Mouse (Mus musculus): ENCODE measurements around the gene Fam169a. TPM values are rescaled to one million over a fixed set of nuclear protein-coding genes. Genes with fewer than 3 reads are reported as not detected.
A peak's percentile ranks its signal among the peaks of the same experiment; 100 is the strongest.
"Not testable (repeated sequence)": the region's sequence is repeated elsewhere in the genome, so short reads cannot be mapped to it uniquely, and the experiment has no call there.

Fam169a gene
- total and polyA plus RNA-seq, 2 experiments from 2014 or later, result 18.5 to 40.4 TPM

- Histone ChIP-seq H3K9me3 (ENCODE audit: low read length) (no peaks in the 10 kb centered on the region), H3K4me1 (ENCODE audit: insufficient read depth) (no peaks in the 10 kb centered on the region), H3K27me3 (ENCODE audit: insufficient read depth, low read length) (no peaks in the 10 kb centered on the region), H3K4me2 (ENCODE audit: low read depth) (no peak overlapping the region), H3K9ac (no peak overlapping the region), H3K27ac (ENCODE audit: low read depth, low read length) (no peak overlapping the region), H3K4me3 (ENCODE audit: low read depth, low read length) (no peak overlapping the region), H3K36me3 (ENCODE audit: insufficient read depth) (peaks cover 9% of the 10 kb centered on the region; the same call in 1 of the 2 replicates)
- 65% methylated on average over 7 of the region's 7 CpGs for WGBS
- TF ChIP-seq CTCF (IDR thresholded peaks at IDR 0.05; ENCODE audit: low read depth), result no peak
- no peak for DNase-seq
- no peak for ATAC-seq
Measured at GRCm38 (mm10) chr13:97104996-97105395, 37.9 kb downstream of the Fam169a start.

- not testable (repeated sequence) for H3K4me2 ChIP-seq (ENCODE audit: low read depth); DNase-seq; H3K4me1 ChIP-seq (ENCODE audit: insufficient read depth); H3K27me3 ChIP-seq (ENCODE audit: insufficient read depth, low read length); H3K27ac ChIP-seq (ENCODE audit: low read depth, low read length); H3K4me3 ChIP-seq (ENCODE audit: low read depth, low read length); H3K9ac ChIP-seq; ATAC-seq; H3K9me3 ChIP-seq (ENCODE audit: low read length)
- WGBS, result 94% methylated on average over 4 of the region's 4 CpGs
- peaks cover 21% of the 10 kb centered on the region for H3K36me3 ChIP-seq (ENCODE audit: insufficient read depth)
Measured at GRCm38 (mm10) chr13:97107721-97108120, 40.6 kb downstream of the Fam169a start.

- WGBS, result 82% methylated on average over 4 of the region's 4 CpGs
- TF ChIP-seq CTCF (IDR thresholded peaks at IDR 0.05; ENCODE audit: low read depth), result no peak
- ATAC-seq, result no peak
Measured at GRCm38 (mm10) chr13:97109046-97109445, 42.0 kb downstream of the Fam169a start.

GRCm38 (mm10) chr13:97121341-97121740, 54.3 kb downstream of the Fam169a start:
- Histone ChIP-seq H3K27me3 (ENCODE audit: insufficient read depth, low read length) (no peaks in the 10 kb centered on the region), H3K36me3 (ENCODE audit: insufficient read depth) (peaks cover 38% of the 10 kb centered on the region), H3K4me1 (ENCODE audit: insufficient read depth) (no peaks in the 10 kb centered on the region), H3K9ac (no peak overlapping the region), H3K4me3 (ENCODE audit: low read depth, low read length) (no peak overlapping the region), H3K27ac (ENCODE audit: low read depth, low read length) (no peak overlapping the region), H3K4me2 (ENCODE audit: low read depth) (no peak overlapping the region), H3K9me3 (ENCODE audit: low read length) (no peaks in the 10 kb centered on the region)
- WGBS, result 83% methylated on average over 3 of the region's 3 CpGs
- no peak for ATAC-seq
- no peak for DNase-seq
- TF ChIP-seq CTCF (IDR thresholded peaks at IDR 0.05; ENCODE audit: low read depth), result no peak

More at GRCm38 (mm10) chr13:97109046-97109445, 42.0 kb downstream of the Fam169a start:
- peaks cover 26% of the 10 kb centered on the region for H3K36me3 ChIP-seq (ENCODE audit: insufficient read depth)
- no peak for DNase-seq
- H3K27me3 ChIP-seq (ENCODE audit: insufficient read depth, low read length), result no peaks in the 10 kb centered on the region
- no peaks in the 10 kb centered on the region for H3K9me3 ChIP-seq (ENCODE audit: low read length)
- no peak overlapping the region for H3K27ac ChIP-seq (ENCODE audit: low read depth, low read length)
- H3K4me1 ChIP-seq (ENCODE audit: insufficient read depth), result no peaks in the 10 kb centered on the region
- H3K9ac ChIP-seq, result no peak overlapping the region
- H3K4me2 ChIP-seq (ENCODE audit: low read depth), result no peak overlapping the region
- H3K4me3 ChIP-seq (ENCODE audit: low read depth, low read length), result no peak overlapping the region

- ATAC-seq; H3K4me2 ChIP-seq (ENCODE audit: low read depth); H3K9ac ChIP-seq; DNase-seq; H3K4me3 ChIP-seq (ENCODE audit: low read depth, low read length); H3K27me3 ChIP-seq (ENCODE audit: insufficient read depth, low read length); H3K9me3 ChIP-seq (ENCODE audit: low read length); H3K4me1 ChIP-seq (ENCODE audit: insufficient read depth); H3K27ac ChIP-seq (ENCODE audit: low read depth, low read length): not testable (repeated sequence)
- peaks cover 21% of the 10 kb centered on the region for H3K36me3 ChIP-seq (ENCODE audit: insufficient read depth)
- 89% methylated on average over 2 of the region's 4 CpGs for WGBS
Measured at GRCm38 (mm10) chr13:97129654-97130053, 62.6 kb downstream of the Fam169a start.

- not testable (repeated sequence) for H3K4me2 ChIP-seq (ENCODE audit: low read depth); H3K9ac ChIP-seq; ATAC-seq; H3K4me3 ChIP-seq (ENCODE audit: low read depth, low read length); H3K9me3 ChIP-seq (ENCODE audit: low read length); DNase-seq; H3K27ac ChIP-seq (ENCODE audit: low read depth, low read length); H3K27me3 ChIP-seq (ENCODE audit: insufficient read depth, low read length); H3K4me1 ChIP-seq (ENCODE audit: insufficient read depth)
- no CpG with 5 or more reads among the region's 2 CpGs for WGBS
- peaks cover 20% of the 10 kb centered on the region for H3K36me3 ChIP-seq (ENCODE audit: insufficient read depth)
Measured at GRCm38 (mm10) chr13:97130413-97130812, 63.3 kb downstream of the Fam169a start.

- DNase-seq (peak; percentile 96), ATAC-seq (peak; percentile 99)
- no peaks in the 10 kb centered on the region for H3K27me3 ChIP-seq (ENCODE audit: insufficient read depth, low read length)
- peaks cover 16% of the 10 kb centered on the region for H3K36me3 ChIP-seq (ENCODE audit: insufficient read depth)
- peak within 1 kb of the TSS; percentile 80 for H3K27ac ChIP-seq (ENCODE audit: low read depth, low read length)
- H3K9me3 ChIP-seq (ENCODE audit: low read length), result no peaks in the 10 kb centered on the region
- H3K4me2 ChIP-seq (ENCODE audit: low read depth), result peak within 1 kb of the TSS; percentile 67
- peak within 1 kb of the TSS; percentile 78 for H3K9ac ChIP-seq
- H3K4me3 ChIP-seq (ENCODE audit: low read depth, low read length), result peak within 1 kb of the TSS; percentile 57
- H3K4me1 ChIP-seq (ENCODE audit: insufficient read depth), result peaks cover 6% of the 10 kb centered on the region; the same call in 1 of the 2 replicates
- 2% methylated on average over 57 of the region's 57 CpGs for WGBS
- no peak for TF ChIP-seq CTCF (IDR thresholded peaks at IDR 0.05; ENCODE audit: low read depth)
Measured at GRCm38 (mm10) chr13:97137466-97138400, 70.6 kb downstream of the Fam169a start, which contains the start of the genes Gfm2 and Nsa2. Gene Gfm2, plus strand, starts transcription at chr13:97137937. Gene Nsa2, minus strand, starts transcription at chr13:97137937.

- not testable (repeated sequence) for H3K4me1 ChIP-seq (ENCODE audit: insufficient read depth); H3K9me3 ChIP-seq (ENCODE audit: low read length); ATAC-seq; DNase-seq; H3K27me3 ChIP-seq (ENCODE audit: insufficient read depth, low read length)
- Histone ChIP-seq H3K36me3 (ENCODE audit: insufficient read depth) (peaks cover 19% of the 10 kb centered on the region), H3K9ac (peak overlapping the region; percentile 78), H3K27ac (ENCODE audit: low read depth, low read length) (peak overlapping the region; percentile 80), H3K4me3 (ENCODE audit: low read depth, low read length) (peak overlapping the region; percentile 57), H3K4me2 (ENCODE audit: low read depth) (peak overlapping the region; percentile 50)
- 35% methylated on average over 8 of the region's 8 CpGs for WGBS
Measured at GRCm38 (mm10) chr13:97138404-97138931, 71.4 kb downstream of the Fam169a start.

Measured in forebrain, postnatal 0 days (tissue).